Mouse (Mus musculus) forebrain, embryonic 14.5 days (tissue): ENCODE data around the gene Gfpt2. TPM values are rescaled to one million over a fixed set of nuclear protein-coding genes. Genes with fewer than 3 reads are reported as not detected.
"Not testable (repeated sequence)": the region's sequence is repeated elsewhere in the genome, so short reads cannot be mapped to it uniquely, and the experiment has no call there.

Source experiments
- ATAC-seq: fragments of 200-750 bp; cut with Nextera tagmentation; 2 replicates; pipeline ENCODE4 v1.8.0; 2017; ENCODE audit warnings: mild to moderate bottlenecking, moderate library complexity
- DNase-seq: peaks from one replicate; pipeline ENCODE4 v3.0.0-alpha.2; 2015; ENCODE audit warnings: low spot score
- H3K27ac ChIP-seq: fragments of 300-500 bp; sonication (generic); 2 replicates; pipeline ENCODE4 v1.5.1; 2014; ENCODE audit warnings: low read depth, mild to moderate bottlenecking, control low read depth, low read length, moderate library complexity
- H3K27me3 ChIP-seq: fragments of 300-500 bp; sonication (generic); replicated peaks from 2 replicates; pipeline ENCODE4 v1.6.1; 2014; ENCODE audit warnings: low read length, control low read depth, mixed read lengths; ENCODE audit not compliant: control insufficient read depth, insufficient read depth
- H3K36me3 ChIP-seq: fragments of 300-500 bp; sonication (generic); 2 replicates; pipeline ENCODE4 v1.6.1; 2014; ENCODE audit warnings: low read length, control low read depth; ENCODE audit not compliant: control insufficient read depth, insufficient read depth
- H3K4me1 ChIP-seq: fragments of 300-500 bp; sonication (generic); 2 replicates; pipeline ENCODE4 v1.6.1; 2014; ENCODE audit warnings: antibody characterized with exemption, low read length, control low read depth; ENCODE audit not compliant: control insufficient read depth, insufficient read depth
- H3K4me2 ChIP-seq: fragments of 300-500 bp; sonication (generic); 2 replicates; pipeline ENCODE4 v1.6.1; 2014; ENCODE audit warnings: mild to moderate bottlenecking, control low read depth, low read length
- H3K4me3 ChIP-seq: fragments of 300-500 bp; sonication (generic); 2 replicates; pipeline ENCODE4 v1.5.1; 2014; ENCODE audit warnings: low read depth, low read length, control low read depth
- H3K9ac ChIP-seq: fragments of 300-500 bp; sonication (generic); 2 replicates; pipeline ENCODE4 v1.6.1; 2014; ENCODE audit warnings: mild to moderate bottlenecking, low read length, control low read depth, moderate library complexity
- H3K9me3 ChIP-seq: fragments of 300-500 bp; sonication (generic); replicated peaks from 2 replicates; pipeline ENCODE4 v1.6.1; 2016; ENCODE audit warnings: low read length, control low read depth, mixed read lengths; ENCODE audit not compliant: control insufficient read depth
- WGBS: fragments of 180-500 bp; shearing (Covaris S2); extraction: QIAGEN DNeasy Blood & Tissue Kit; methylation state at CpG from one replicate; pipeline ENCODE4 v1.1.7; 2014; 5-methylcytosine and 5-hydroxymethylcytosine counted together
- polyA plus RNA-seq: library from polyadenylated mRNA; unstranded; fragments of >200 nt; fragmentation: Nextera tagmentation; extraction: Ambion mirVana; gene quantifications from 2 replicates; pipeline ENCODE4 v1.2.1, GENCODE M21; 2014

Gfpt2 gene
- polyA plus RNA-seq, 1 experiment from 2014 or later, result 6.0 TPM

DNA sequence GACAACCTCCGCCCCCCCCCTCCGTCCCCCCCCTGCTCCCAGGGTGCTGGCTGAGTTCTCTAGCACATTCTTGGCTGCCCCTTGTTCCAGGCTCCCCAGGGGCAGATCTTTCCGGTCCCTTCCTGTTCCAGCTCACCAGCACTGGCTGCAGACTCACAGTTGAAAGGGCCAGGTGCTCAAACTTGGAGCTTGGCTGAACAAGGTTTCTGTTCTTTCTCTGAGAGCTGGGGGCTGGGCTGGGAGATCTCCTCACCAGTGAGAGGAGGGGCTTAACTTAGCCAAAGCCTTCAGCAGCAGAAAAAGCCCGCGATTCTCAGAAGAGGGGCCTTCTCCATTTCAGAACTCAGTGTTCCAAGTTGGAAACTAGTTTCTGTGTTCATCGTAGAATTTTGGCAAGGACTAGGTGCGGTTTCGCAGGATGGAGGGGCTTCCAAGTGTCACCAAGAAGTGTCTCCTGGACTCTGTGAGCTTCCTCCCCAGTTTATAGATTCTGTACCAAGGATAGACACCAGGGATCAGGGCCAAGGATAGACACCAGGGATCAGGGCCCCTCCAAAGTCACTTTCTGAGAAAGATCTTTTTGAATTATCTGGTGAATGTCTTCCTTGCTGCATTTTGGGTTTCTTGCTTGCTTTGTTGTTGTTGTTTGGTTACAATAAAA is 29.2 kb upstream of the Gfpt2 start:
- H3K36me3 ChIP-seq, result no peaks in the 10 kb centered on the region
- no peaks in the 10 kb centered on the region for H3K9me3 ChIP-seq
- no peaks in the 10 kb centered on the region for H3K27me3 ChIP-seq
- ATAC-seq (no peak), DNase-seq (peak; percentile 24)
- 0 out of 2 replicates have a peak, but pooled peaks cover 3% of the 10 kb centered on the region for H3K4me1 ChIP-seq
- no peak overlapping the region for H3K27ac ChIP-seq
- no peak overlapping the region for H3K4me2 ChIP-seq
- H3K9ac ChIP-seq, result no peak overlapping the region
- no peak overlapping the region for H3K4me3 ChIP-seq
- 29% methylated on average over 8 of the region's 8 CpGs for WGBS

DNA sequence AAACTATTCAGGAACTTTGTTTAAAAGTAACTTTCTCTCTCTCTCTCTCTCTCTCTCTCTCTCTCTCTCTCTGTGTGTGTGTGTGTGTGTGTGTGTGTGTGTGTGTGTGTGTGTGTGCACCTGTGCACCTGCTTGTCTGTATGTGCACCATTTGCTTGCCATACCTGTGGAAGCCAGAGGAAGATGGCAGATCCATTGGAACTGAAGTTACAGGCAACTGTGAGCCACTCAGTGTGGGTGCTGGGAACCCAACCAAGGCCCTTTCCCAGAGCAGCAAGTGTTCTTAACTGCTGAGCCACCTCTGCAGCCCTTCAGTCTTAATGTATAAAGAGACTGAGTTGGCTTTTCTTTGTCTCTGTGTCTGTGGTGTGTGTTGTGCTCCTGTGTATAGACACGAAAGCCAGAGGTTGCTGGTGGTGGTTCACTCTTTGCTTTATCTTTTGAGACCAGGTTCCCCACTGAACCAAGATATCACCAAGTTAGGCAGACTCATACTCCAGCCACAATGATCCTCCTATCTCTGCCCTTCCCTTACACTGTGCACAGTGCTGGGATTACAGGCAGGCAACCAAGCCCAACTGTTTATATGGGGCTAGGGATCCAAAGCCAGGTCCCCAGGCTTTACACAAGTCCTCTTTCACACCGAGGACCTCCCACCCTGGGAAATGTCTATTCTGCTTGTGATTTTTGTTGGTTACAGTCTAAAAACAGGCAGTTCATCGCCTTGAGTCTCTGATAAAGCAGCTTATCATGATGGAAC is 28.4 kb upstream of the Gfpt2 start:
- Histone ChIP-seq H3K4me1 (0 out of 2 replicates have a peak, but pooled peaks cover 3% of the 10 kb centered on the region), H3K4me2 (no peak overlapping the region)
- WGBS, result 85% methylated on average over 3 of the region's 3 CpGs

GRCm38 (mm10) chr11:49766137-49766411 is 27.9 kb upstream of the Gfpt2 start:
- Histone ChIP-seq H3K36me3 (no peaks in the 10 kb centered on the region), H3K4me1 (0 out of 2 replicates have a peak, but pooled peaks cover 3% of the 10 kb centered on the region), H3K27ac (no peak overlapping the region), H3K9ac (no peak overlapping the region), H3K4me3 (no peak overlapping the region), H3K9me3 (no peaks in the 10 kb centered on the region), H3K4me2 (no peak overlapping the region), H3K27me3 (no peaks in the 10 kb centered on the region)
- ATAC-seq (no peak), DNase-seq (no peak)
- WGBS, result 88% methylated on average over 2 of the region's 2 CpGs

More for the DNA sequence above, 28.4 kb upstream of the Gfpt2 start:
- Histone ChIP-seq H3K9me3 (no peaks in the 10 kb centered on the region), H3K27ac (no peak overlapping the region), H3K27me3 (no peaks in the 10 kb centered on the region), H3K36me3 (no peaks in the 10 kb centered on the region), H3K4me3 (no peak overlapping the region), H3K9ac (no peak overlapping the region)
- ATAC-seq (no peak), DNase-seq (no peak)

DNA sequence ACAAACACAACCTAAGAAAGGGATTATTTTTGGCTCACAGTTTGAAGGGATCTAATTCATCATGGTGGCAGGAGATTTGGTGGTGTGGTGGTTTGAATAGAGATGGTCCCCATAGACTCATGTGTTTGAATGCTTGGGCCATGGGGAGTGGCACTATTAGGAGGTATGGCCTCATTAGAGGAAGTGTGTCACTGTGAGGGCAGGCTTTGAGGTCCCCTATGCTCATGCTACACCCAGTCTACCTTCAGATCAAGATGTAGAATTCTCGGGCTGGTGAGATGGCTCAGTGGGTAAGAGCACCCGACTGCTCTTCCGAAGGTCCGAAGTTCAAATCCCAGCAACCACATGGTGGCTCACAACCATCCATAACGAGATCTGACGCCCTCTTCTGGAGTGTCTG is 26.5 kb upstream of the Gfpt2 start:
- H3K36me3 ChIP-seq, H3K4me3 ChIP-seq, H3K27ac ChIP-seq, H3K4me1 ChIP-seq, H3K27me3 ChIP-seq, DNase-seq, H3K9me3 ChIP-seq, H3K9ac ChIP-seq, ATAC-seq, H3K4me2 ChIP-seq: not testable (repeated sequence)
- 97% methylated on average over 4 of the region's 6 CpGs for WGBS

- Histone ChIP-seq H3K4me2 (no peak overlapping the region), H3K27me3 (no peaks in the 10 kb centered on the region), H3K9me3 (no peaks in the 10 kb centered on the region), H3K4me3 (no peak overlapping the region), H3K36me3 (no peaks in the 10 kb centered on the region), H3K4me1 (0 out of 2 replicates have a peak, but pooled peaks cover 3% of the 10 kb centered on the region), H3K27ac (no peak overlapping the region), H3K9ac (no peak overlapping the region)
- 89% methylated on average over 5 of the region's 5 CpGs for WGBS
- no peak for ATAC-seq
- no peak for DNase-seq
Measured at GRCm38 (mm10) chr11:49768781-49769180, 25.2 kb upstream of the Gfpt2 start.

DNA sequence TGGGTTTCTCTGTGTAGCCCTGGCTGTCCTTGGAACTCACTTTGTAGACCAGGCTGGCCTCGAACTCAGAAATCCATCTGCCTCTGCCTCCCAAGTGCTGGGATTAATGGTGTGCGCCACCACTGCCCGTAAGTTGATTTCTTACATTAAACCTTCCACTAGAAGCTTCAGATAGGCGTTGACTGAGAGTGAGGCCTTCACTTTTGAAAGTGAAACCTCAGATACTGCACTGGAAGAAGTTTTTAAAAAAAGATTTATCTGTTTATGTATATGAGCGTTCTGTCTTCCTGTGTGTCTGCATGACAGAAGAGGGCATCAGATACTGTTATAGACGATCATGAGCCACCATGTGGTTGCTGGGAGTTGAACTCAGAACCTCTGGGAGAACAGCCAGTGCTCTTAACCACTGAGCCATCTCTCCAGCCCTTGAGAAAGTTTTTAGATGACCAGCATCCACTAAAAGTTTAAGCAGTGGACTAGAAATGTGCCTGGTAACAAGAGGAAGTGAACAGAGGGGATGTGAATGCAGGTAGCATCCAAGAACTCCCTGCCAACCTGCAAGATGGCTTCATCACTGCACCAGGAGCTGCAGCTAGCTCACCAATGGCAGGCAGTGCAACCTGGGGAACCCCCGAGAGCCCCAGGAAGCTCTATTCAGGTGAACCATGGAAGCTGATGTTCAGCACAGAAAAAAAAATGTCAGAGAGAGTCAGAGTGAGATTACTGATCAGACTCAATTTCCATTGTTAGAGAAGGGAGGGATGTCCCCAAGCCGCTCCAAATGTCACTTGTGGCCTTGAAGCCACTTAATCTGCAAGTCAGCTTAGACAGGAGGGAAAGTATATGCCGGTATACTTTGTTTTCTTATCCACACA is 23.1 kb upstream of the Gfpt2 start:
- no peak for DNase-seq
- H3K4me2 ChIP-seq, result no peak overlapping the region
- H3K9me3 ChIP-seq, result no peaks in the 10 kb centered on the region
- no peaks in the 10 kb centered on the region for H3K4me1 ChIP-seq
- no peak for ATAC-seq
- 86% methylated on average over 9 of the region's 9 CpGs for WGBS
- H3K27me3 ChIP-seq, result no peaks in the 10 kb centered on the region
- H3K36me3 ChIP-seq, result no peaks in the 10 kb centered on the region
- no peak overlapping the region for H3K4me3 ChIP-seq
- H3K9ac ChIP-seq, result no peak overlapping the region
- no peak overlapping the region for H3K27ac ChIP-seq

DNA sequence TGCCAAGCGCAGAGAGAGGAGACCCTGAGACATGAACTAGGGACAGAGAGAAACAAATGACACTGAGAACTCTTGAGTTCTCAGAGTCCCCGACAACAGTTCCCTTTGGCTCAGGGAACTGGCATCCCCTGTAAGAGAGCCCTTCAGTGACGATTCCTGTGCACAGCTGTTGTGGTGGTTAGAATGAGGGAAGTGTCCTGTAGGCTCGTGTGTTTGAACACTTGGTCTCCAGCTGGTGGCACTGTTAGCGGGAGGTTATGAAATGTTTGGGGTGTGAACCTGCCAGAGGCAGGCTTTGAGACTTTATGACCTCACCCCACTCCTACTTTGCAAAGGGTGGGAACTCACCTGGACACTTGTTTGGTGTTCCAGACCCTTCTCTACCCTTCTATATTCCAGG is 21.7 kb upstream of the Gfpt2 start:
- no peak overlapping the region for H3K27ac ChIP-seq
- no peaks in the 10 kb centered on the region for H3K27me3 ChIP-seq
- H3K4me1 ChIP-seq, result no peaks in the 10 kb centered on the region
- no peak for ATAC-seq
- no peak overlapping the region for H3K9ac ChIP-seq
- H3K36me3 ChIP-seq, result no peaks in the 10 kb centered on the region
- H3K4me2 ChIP-seq, result no peak overlapping the region
- 73% methylated on average over 5 of the region's 5 CpGs for WGBS
- H3K9me3 ChIP-seq, result no peaks in the 10 kb centered on the region
- no peak overlapping the region for H3K4me3 ChIP-seq
- DNase-seq, result no peak

DNA sequence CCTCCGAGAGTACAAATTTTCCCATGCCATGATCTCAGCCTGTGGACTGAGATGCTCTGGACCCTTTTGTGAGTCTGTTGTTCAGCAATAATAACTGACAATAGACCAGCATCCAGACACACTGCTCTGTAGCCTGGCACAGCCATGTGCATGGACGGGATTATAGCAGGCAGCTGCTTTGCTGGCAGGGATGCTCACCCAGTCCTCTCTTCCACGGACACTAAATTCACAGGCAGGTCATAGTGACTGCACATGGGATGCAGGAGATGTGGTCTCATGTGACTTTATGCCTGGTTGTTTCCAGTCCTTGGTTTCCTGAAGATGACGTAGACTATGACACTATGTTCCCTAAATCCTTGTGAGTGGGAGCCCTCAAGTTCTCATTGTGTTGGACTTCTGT is 19.1 kb upstream of the Gfpt2 start:
- Histone ChIP-seq H3K4me2 (no peak overlapping the region), H3K9ac (no peak overlapping the region), H3K27me3 (no peaks in the 10 kb centered on the region), H3K36me3 (no peaks in the 10 kb centered on the region), H3K4me3 (no peak overlapping the region), H3K27ac (no peak overlapping the region), H3K9me3 (no peaks in the 10 kb centered on the region), H3K4me1 (no peaks in the 10 kb centered on the region)
- WGBS, result 78% methylated on average over 4 of the region's 4 CpGs
- ATAC-seq (no peak), DNase-seq (no peak)
